Mouse (Mus musculus) midbrain, embryonic 12.5 days (tissue): ENCODE data around the gene Gpr31b. TPM values are rescaled to one million over a fixed set of nuclear protein-coding genes. Genes with fewer than 3 reads are reported as not detected.
"Not testable (repeated sequence)": the region's sequence is repeated elsewhere in the genome, so short reads cannot be mapped to it uniquely, and the experiment has no call there.

Experiments used
- ATAC-seq: fragments of 200-750 bp; cut with Nextera tagmentation; 2 replicates; pipeline ENCODE4 v1.8.0; 2017; ENCODE audit warnings: low read depth, moderate TSS enrichment, moderate library complexity; ENCODE audit not compliant: low FRiP score
- H3K27ac ChIP-seq: fragments of 300-500 bp; sonication (generic); replicated peaks from 2 replicates; pipeline ENCODE4 v1.5.1; 2016; ENCODE audit warnings: mild to moderate bottlenecking
- H3K27me3 ChIP-seq: fragments of 300-500 bp; sonication (generic); 2 replicates; pipeline ENCODE4 v1.6.1; 2016; ENCODE audit warnings: mild to moderate bottlenecking
- H3K36me3 ChIP-seq: fragments of 300-500 bp; sonication (generic); 2 replicates; pipeline ENCODE4 v1.6.1; 2016
- H3K4me1 ChIP-seq: fragments of 300-500 bp; sonication (generic); 2 replicates; pipeline ENCODE4 v1.6.1; 2016
- H3K4me2 ChIP-seq: fragments of 300-500 bp; sonication (generic); replicated peaks from 2 replicates; pipeline ENCODE4 v1.6.1; 2016; ENCODE audit warnings: mild to moderate bottlenecking, moderate library complexity
- H3K4me3 ChIP-seq: fragments of 300-500 bp; sonication (generic); 2 replicates; pipeline ENCODE4 v1.5.1; 2016; ENCODE audit warnings: mild to moderate bottlenecking
- H3K9ac ChIP-seq: fragments of 300-500 bp; sonication (generic); replicated peaks from 2 replicates; pipeline ENCODE4 v1.6.1; 2016; ENCODE audit warnings: mild to moderate bottlenecking, moderate library complexity
- H3K9me3 ChIP-seq: fragments of 300-500 bp; sonication (generic); 2 replicates; pipeline ENCODE4 v1.6.1; 2016; ENCODE audit warnings: mild to moderate bottlenecking
- WGBS: fragments of 180-500 bp; shearing (Covaris S2); methylation state at CpG from one replicate; pipeline ENCODE4 v1.1.7; 2016; 5-methylcytosine and 5-hydroxymethylcytosine counted together
- polyA plus RNA-seq: library from polyadenylated mRNA; unstranded; fragments of >200 nt; fragmentation: Nextera tagmentation; extraction: Ambion mirVana; gene quantifications from 2 replicates; pipeline ENCODE4 v1.2.1, GENCODE M21; 2016

Gpr31b gene
- polyA plus RNA-seq, 1 experiment from 2014 or later: not detected

DNA sequence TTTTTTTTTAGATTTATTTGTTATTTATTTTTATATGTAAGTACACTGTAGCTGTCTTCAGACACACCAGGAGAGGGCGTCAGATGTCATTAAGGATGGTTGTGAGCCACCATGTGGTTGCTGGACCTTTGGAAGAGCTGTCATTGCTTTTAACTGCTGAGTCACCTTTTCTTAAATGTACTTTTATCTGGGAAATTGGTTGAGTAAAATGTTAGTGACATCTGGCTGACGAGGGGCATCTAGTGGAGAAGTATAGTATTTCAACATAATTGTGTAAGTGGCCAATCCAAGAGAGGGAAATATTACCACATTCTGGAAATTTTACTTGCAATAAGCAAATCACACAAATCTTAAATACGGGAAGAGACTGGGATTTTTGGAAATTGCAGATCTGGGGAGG lies 42.2 kb downstream of the Gpr31b start:
- Histone ChIP-seq H3K4me1 (peaks cover 8% of the 10 kb centered on the region), H3K4me3 (no peak overlapping the region), H3K4me2 (no peak overlapping the region), H3K27me3 (no peaks in the 10 kb centered on the region), H3K9me3 (no peaks in the 10 kb centered on the region), H3K9ac (no peak overlapping the region), H3K36me3 (peaks cover 26% of the 10 kb centered on the region), H3K27ac (no peak overlapping the region)
- no peak for ATAC-seq
- 53% methylated on average over 3 of the region's 3 CpGs for WGBS

DNA sequence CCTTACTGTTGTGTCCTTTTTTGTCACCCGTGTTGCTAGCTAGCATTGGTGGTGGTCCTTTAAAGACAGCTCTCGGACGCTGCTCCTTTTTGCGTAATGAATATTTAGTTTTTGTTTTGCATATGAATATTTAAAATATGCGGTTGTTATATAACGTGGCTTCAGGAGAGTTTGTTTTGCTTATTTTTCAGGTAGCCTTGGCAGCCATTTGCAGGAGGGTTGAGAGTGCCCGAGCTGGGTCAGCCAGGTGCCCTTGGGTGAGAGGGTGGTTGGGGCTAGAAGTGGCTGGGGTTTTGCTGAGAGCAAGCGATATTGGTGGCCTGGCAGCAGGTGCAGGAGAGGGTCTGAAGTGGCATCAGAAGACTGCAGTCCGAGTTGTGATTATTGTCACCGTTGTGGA lies 43.6 kb downstream of the Gpr31b start:
- Histone ChIP-seq H3K9ac (peak overlapping the region; percentile 69), H3K27me3 (no peaks in the 10 kb centered on the region), H3K4me1 (peaks cover 8% of the 10 kb centered on the region), H3K27ac (peak overlapping the region; percentile 88), H3K4me3 (peak overlapping the region; percentile 84), H3K9me3 (no peaks in the 10 kb centered on the region), H3K4me2 (peak overlapping the region; percentile 57), H3K36me3 (peaks cover 15% of the 10 kb centered on the region)
- WGBS: 1% methylated on average over 10 of the region's 10 CpGs
- no peak for ATAC-seq

DNA sequence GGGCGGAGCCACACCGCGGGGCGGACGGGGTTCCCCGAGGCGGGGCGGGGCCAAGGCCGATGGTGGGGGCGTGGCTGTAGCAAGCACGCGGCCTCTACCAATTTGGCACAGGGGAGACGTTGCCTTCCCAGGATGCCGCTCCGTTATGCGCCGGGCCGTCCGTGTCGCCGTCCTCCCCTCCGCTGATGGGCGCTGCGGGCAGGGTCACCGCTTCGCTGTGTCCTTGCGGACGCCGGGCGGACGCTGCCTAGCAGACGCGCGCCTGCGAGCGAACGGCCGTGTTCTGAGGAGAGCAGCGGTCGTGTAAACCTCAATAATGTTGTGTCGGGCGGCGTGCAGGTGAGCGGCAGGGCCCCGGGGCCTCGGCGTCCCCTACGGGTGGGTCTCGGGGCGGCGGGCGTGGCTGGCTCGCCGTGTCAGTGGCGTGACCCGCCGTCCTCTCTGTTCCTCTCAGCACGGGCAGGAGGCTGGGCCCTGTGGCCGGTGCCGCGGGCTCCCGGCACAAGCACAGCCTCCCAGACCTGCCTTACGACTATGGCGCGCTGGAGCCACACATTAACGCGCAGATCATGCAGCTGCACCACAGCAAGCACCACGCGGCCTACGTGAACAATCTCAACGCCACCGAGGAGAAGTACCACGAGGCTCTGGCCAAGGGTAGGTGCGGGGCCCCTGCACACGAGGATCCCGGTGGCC lies 44.2 kb downstream of the Gpr31b start:
- Histone ChIP-seq H3K4me1 (peaks cover 8% of the 10 kb centered on the region), H3K4me3 (peak overlapping the region; percentile 84), H3K9me3 (no peaks in the 10 kb centered on the region), H3K27me3 (no peaks in the 10 kb centered on the region), H3K4me2 (peak overlapping the region; percentile 57), H3K27ac (peak overlapping the region; percentile 88), H3K36me3 (peaks cover 10% of the 10 kb centered on the region), H3K9ac (peak overlapping the region; percentile 69)
- peak; percentile 98 for ATAC-seq
- WGBS: under 1% methylated on average over 74 of the region's 76 CpGs

DNA sequence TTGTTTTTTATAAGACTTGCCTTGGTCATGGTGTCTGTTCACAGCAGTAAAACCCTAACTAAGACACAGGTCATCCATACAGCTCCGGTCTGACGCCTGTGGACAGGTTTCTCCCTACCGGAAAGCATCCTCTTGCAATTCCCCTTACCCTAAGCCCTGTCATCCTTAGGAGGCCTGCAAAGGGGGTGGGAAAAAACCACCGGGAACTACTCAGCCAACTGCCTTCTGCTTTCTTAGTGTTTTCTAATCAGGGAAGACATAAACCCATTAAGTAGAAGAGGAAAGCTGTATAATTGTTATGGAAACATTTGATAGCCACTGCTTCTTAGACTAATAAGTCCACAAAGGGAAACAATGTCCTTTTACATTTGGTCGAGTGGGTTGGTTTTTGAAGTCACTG lies 45.1 kb downstream of the Gpr31b start:
- Histone ChIP-seq H3K4me3 (peak overlapping the region; percentile 84), H3K4me1 (peaks cover 8% of the 10 kb centered on the region), H3K27ac (peak overlapping the region; percentile 88), H3K9ac (no peak overlapping the region; the same call in 1 of the 2 replicates), H3K27me3 (no peaks in the 10 kb centered on the region), H3K4me2 (peak overlapping the region; percentile 57), H3K36me3 (peaks cover 2% of the 10 kb centered on the region), H3K9me3 (no peaks in the 10 kb centered on the region)
- no peak for ATAC-seq
- 48% methylated on average over 5 of the region's 5 CpGs for WGBS

DNA sequence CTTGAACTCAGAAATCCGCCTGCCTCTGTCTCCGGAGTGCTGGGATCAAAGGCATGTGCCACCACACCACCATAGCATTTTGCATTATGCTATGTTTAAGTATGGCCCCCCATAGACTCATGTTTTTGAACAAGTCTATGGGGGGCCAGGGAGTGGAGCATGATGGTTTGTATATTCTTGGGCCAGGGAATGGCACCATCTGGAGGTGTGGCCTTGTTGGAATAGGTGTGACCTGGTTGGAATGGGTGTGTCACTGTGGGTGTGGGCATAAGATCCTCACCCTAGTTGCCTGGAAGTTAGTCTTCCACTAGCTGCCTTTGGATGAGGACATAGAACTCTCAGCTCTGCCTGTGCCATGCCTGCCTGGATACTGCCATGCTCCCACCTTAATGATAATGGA lies 45.5 kb downstream of the Gpr31b start, which contains the start of gene Sod2:
Gene Sod2, plus strand, starts transcription at position 301 of the 400 bp plus-strand sequence.
- not testable (repeated sequence) for H3K9me3 ChIP-seq, ATAC-seq, H3K36me3 ChIP-seq, H3K27me3 ChIP-seq, H3K4me1 ChIP-seq
- H3K4me2 ChIP-seq: peak within 1 kb of the TSS; percentile 57
- H3K4me3 ChIP-seq: peak within 1 kb of the TSS; percentile 84
- WGBS: 92% methylated on average over 2 of the region's 2 CpGs
- H3K9ac ChIP-seq: peak within 1 kb of the TSS; percentile 69; the same call in 1 of the 2 replicates
- peak within 1 kb of the TSS; percentile 88 for H3K27ac ChIP-seq

DNA sequence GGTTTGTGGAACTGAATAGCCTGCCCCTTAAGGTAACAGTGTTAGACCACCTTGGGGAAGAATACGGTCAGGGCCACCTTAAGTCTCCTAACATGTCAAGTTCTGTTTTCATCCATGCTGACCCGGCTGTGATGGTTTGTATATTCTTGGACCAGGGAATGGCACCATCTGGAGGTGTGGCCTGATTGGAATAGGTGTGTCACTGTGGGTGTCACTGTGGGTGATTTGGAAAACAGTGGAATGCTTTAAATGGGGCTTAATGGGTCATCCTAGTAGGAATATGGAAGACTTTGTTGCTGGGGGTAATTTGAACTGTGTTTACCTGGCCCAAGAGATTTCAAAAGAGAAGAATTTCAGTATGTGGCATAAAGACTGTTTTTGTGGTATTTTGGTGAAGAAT lies 47.7 kb downstream of the Gpr31b start:
- not testable (repeated sequence) for H3K9me3 ChIP-seq, H3K36me3 ChIP-seq, H3K27me3 ChIP-seq, H3K4me1 ChIP-seq, H3K4me2 ChIP-seq, ATAC-seq, H3K27ac ChIP-seq, H3K4me3 ChIP-seq, H3K9ac ChIP-seq
- 79% methylated on average over 2 of the region's 2 CpGs for WGBS

DNA sequence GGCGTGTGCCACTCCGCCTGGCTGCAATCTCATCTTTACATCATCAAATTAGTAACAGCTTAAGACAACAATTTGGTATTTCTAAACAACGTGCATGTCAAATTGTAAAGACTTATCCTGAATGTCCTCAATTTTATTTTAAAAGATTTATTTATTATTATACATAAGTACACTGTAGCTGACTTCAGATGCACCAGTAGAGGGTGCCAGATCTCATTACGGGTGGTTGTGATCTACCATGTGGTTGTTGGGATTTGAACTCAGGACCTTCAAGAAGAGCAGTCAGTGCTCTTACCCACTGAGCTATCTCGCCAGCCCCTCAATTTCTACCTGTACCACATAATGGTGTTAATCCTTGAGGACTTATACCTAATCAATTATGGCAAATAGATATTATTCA lies 49.9 kb downstream of the Gpr31b start:
- H3K4me2 ChIP-seq, H3K36me3 ChIP-seq, H3K27ac ChIP-seq, H3K4me1 ChIP-seq, H3K9me3 ChIP-seq, H3K9ac ChIP-seq, H3K4me3 ChIP-seq, ATAC-seq, H3K27me3 ChIP-seq: not testable (repeated sequence)
- 92% methylated on average over 5 of the region's 5 CpGs for WGBS

Other genes starting within 250 kb of the Gpr31b start
- gene Mas1, start 184.2 kb downstream of the Gpr31b start, polyA plus RNA-seq: 0.20 and 0.55 TPM in 2 replicates
- not detected in 2 replicates for gene Mrgprh, start 176.3 kb downstream of the Gpr31b start, polyA plus RNA-seq
- 1.2 and 1.8 TPM in 2 replicates for gene Pnldc1, start 142.1 kb downstream of the Gpr31b start, polyA plus RNA-seq
- gene Tcp1, start 136.6 kb downstream of the Gpr31b start, polyA plus RNA-seq: 455 and 463 TPM in 2 replicates
- gene Mrpl18, start 136.0 kb downstream of the Gpr31b start, polyA plus RNA-seq: 154 and 158 TPM in 2 replicates
- gene Acat3, start 111.7 kb downstream of the Gpr31b start, polyA plus RNA-seq: 1.3 and 1.4 TPM in 2 replicates
- 393 and 402 TPM in 2 replicates for gene Acat2, start 91.5 kb downstream of the Gpr31b start, polyA plus RNA-seq
- 118 and 132 TPM in 2 replicates for gene Wtap, start 58.1 kb downstream of the Gpr31b start, polyA plus RNA-seq
- 98.8 and 110 TPM in 2 replicates for gene Sod2, start 45.5 kb downstream of the Gpr31b start, polyA plus RNA-seq
- not detected in 2 replicates for gene Tcp10b, start 8.8 kb upstream of the Gpr31b start, polyA plus RNA-seq
- not detected in 2 replicates for gene Unc93a, start 79.5 kb upstream of the Gpr31b start, polyA plus RNA-seq
- not detected in 2 replicates for gene Smok2a, start 168.9 kb upstream of the Gpr31b start, polyA plus RNA-seq
- not detected in 2 replicates for gene Smok2b, start 178.0 kb upstream of the Gpr31b start, polyA plus RNA-seq